Mouse (Mus musculus) lung, embryonic 15.5 days (tissue): Measurements from ENCODE around the gene Nrip2. TPM values are rescaled to one million over a fixed set of nuclear protein-coding genes. Genes with fewer than 3 reads are reported as not detected.

ENCODE experiments used
- polyA plus RNA-seq: library from polyadenylated mRNA; unstranded; fragments of >200 nt; fragmentation: Nextera tagmentation; extraction: Ambion mirVana; gene quantifications from 2 replicates; pipeline ENCODE4 v1.2.1, GENCODE M21; 2015

Nrip2 gene
- polyA plus RNA-seq, 1 experiment from 2014 or later, result 3.7 TPM

Other genes starting within 250 kb of the Nrip2 start
- gene Tead4, start 98.5 kb upstream of the Nrip2 start, polyA plus RNA-seq, result 5.1 and 5.6 TPM in 2 replicates
- 16.6 and 21.6 TPM in 2 replicates for gene Tulp3, start 43.4 kb upstream of the Nrip2 start, polyA plus RNA-seq
- 125 TPM in 2 replicates for gene Rhno1, start 36.4 kb upstream of the Nrip2 start, polyA plus RNA-seq
- gene Foxm1, start 36.3 kb upstream of the Nrip2 start, polyA plus RNA-seq, result 37.7 and 41.1 TPM in 2 replicates
- 0.22 and 0.48 TPM in 2 replicates for gene Tex52, start 23.8 kb upstream of the Nrip2 start, polyA plus RNA-seq
- not detected in 2 replicates for gene Gm44596, start 23.8 kb upstream of the Nrip2 start, polyA plus RNA-seq
- gene Itfg2, start 25.6 kb downstream of the Nrip2 start, polyA plus RNA-seq, result 33.4 and 33.7 TPM in 2 replicates
- gene Fkbp4, start 39.4 kb downstream of the Nrip2 start, polyA plus RNA-seq, result 470 and 477 TPM in 2 replicates
- 0.25 and 2.0 TPM in 2 replicates for gene Pzp, start 127.4 kb downstream of the Nrip2 start, polyA plus RNA-seq
- 2.4 and 2.8 TPM in 2 replicates for gene A2ml1, start 182.3 kb downstream of the Nrip2 start, polyA plus RNA-seq
- gene Klrb1a, start 224.2 kb downstream of the Nrip2 start, polyA plus RNA-seq, result not detected in 2 replicates